Mouse (Mus musculus): Measurements from ENCODE around the gene Atg9b.

DNA sequence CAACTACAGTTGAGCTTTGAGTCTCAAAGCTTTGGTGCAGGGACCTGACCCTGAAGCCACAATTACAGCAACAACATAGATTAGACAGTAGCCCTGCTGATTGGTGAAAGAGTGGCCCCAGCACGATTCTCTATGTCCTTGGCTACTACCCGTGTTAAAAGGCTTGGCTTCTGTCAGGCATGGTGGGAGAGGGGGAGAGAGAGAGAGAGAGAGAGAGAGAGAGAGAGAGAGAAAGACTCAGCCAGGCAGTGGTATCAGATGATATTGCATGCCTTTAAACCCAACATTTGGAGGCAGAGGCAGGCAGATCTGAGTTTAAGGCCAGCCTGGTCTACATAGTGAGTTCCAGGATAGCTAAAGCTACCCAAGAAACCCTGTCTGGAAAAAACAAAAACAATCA is 10.0 kb downstream of the Atg9b start:
- TF ChIP-seq POLR2A (IDR thresholded peaks at IDR 0.05; ENCODE audit: insufficient read length, low read depth) (no peak), USF1 (IDR thresholded peaks at IDR 0.05; ENCODE audit: low read depth) (no peak)
